Mouse (Mus musculus) heart, embryonic 10.5 days (tissue): Measurements from ENCODE around the gene Ccnb3. TPM values are rescaled to one million over a fixed set of nuclear protein-coding genes. Genes with fewer than 3 reads are reported as not detected.

ENCODE experiments used
- polyA plus RNA-seq: library from polyadenylated mRNA; unstranded; fragments of >200 nt; fragmentation: Nextera tagmentation; extraction: Ambion mirVana; gene quantifications from 2 replicates; pipeline ENCODE4 v1.2.1, GENCODE M21; 2016

Ccnb3 gene
- polyA plus RNA-seq, 1 experiment from 2014 or later = 0.08 TPM

Other genes with a start within 250 kb of the Ccnb3 start
- not detected in 2 replicates for gene Akap4, start 25.9 kb upstream of the Ccnb3 start, polyA plus RNA-seq